ENCODE assay signal across 1 mouse cellular context in genomic region chr19:55084971-55085856, GRCm38 (mm10).
TF ChIP-seq lines count a peak whose summit lies in the region.

No protein-coding gene starts in this region.

TF ChIP-seq in MEL, 35 proteins besides CTCF, POLR2A, EP300 and RAD21 (continued from another document):
- TF ChIP-seq SIN3A (IDR thresholded peaks at IDR 0.05; ENCODE audit: low read length) (peak; percentile 78), ELF1 (IDR thresholded peaks at IDR 0.05; ENCODE audit: low read depth, low read length) (no peak; the same call in 1 of the 2 replicates), MYC (IDR thresholded peaks at IDR 0.05; ENCODE audit: low read depth, low read length) (peak; percentile 15; the same call in 1 of the 2 replicates), MXI1 (IDR thresholded peaks at IDR 0.05; ENCODE audit: low read depth, low read length) (no peak), NELFE (IDR thresholded peaks at IDR 0.05; ENCODE audit: low read depth, low read length) (no peak), BHLHE40 (IDR thresholded peaks at IDR 0.05; ENCODE audit: borderline replicate concordance, low read depth, low read length) (no peak), ZKSCAN1 (IDR thresholded peaks at IDR 0.05; ENCODE audit: low read depth, low read length) (no peak), MAZ (IDR thresholded peaks at IDR 0.05; ENCODE audit: low read depth, low read length) (no peak), HCFC1 (IDR thresholded peaks at IDR 0.05; ENCODE audit: low read depth, low read length) (no peak), CHD1 (IDR thresholded peaks at IDR 0.05; ENCODE audit: low read depth, low read length) (no peak), GATA1 (IDR thresholded peaks at IDR 0.05; ENCODE audit: low read depth, low read length) (peak; percentile 78), POLR2AphosphoS5 (IDR thresholded peaks at IDR 0.05; ENCODE audit: borderline replicate concordance, low read depth, low read length) (no peak)
